Mouse (Mus musculus) ES-Bruce4 (cell line): Measurements from ENCODE around the gene Pank3.

Source experiments
- CTCF ChIP-seq: IDR thresholded peaks from one replicate; pipeline ENCODE4 v1.8.1; 2011; ENCODE audit warnings: low read depth, low read length
- EP300 ChIP-seq: IDR thresholded peaks from 2 replicates; pipeline ENCODE4 v1.6.1; 2011; ENCODE audit warnings: low read depth, low read length; ENCODE audit not compliant: insufficient read depth

- TF ChIP-seq CTCF (no peak), EP300 (no peak)
Measured at GRCm38 (mm10) chr11:35750578-35750977, 18.7 kb upstream of the Pank3 start.
